Mouse (Mus musculus): ENCODE results near the gene Rab17. TPM values are rescaled to one million over a fixed set of nuclear protein-coding genes. Genes with fewer than 3 reads are reported as not detected.

Rab17 gene
- not detected for total RNA-seq (2021)
- long read RNA-seq, experiment 1, result 0 reads
- long read RNA-seq, experiment 2, result 0 reads

DNA sequence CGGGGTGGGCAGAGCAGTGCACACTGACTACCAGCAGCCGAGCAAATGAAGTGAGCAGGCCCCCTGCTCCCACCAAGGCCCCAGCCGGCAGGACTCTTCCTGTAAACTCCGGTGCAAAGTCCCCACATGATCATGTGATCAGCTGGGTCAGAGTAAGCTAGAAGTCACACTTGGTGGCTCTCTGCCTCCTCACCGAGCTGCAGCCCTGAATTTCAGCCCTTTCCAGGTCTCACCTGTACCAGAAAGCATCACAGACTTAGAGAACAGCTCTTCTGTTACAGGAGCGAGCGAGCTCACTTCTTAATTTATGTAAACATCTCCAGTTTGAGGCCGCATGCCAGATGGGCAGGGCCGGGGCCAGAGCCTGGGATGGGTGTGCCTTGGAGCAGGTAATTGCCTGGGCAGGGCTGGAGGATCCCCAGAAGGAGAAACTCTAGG lies at the start of gene Rab17:
Gene Rab17, minus strand, starts transcription at position 315 of the 438 bp plus-strand sequence.
- no peak for DNase-seq (ENCODE audit: low spot score in 2 of 2)
- Histone ChIP-seq H3K4me3 (no peak within 1 kb of the TSS), H3K27ac (no peak within 1 kb of the TSS)
- TF ChIP-seq CTCF (conservative IDR thresholded peaks at IDR 0.05), result no peak

DNA sequence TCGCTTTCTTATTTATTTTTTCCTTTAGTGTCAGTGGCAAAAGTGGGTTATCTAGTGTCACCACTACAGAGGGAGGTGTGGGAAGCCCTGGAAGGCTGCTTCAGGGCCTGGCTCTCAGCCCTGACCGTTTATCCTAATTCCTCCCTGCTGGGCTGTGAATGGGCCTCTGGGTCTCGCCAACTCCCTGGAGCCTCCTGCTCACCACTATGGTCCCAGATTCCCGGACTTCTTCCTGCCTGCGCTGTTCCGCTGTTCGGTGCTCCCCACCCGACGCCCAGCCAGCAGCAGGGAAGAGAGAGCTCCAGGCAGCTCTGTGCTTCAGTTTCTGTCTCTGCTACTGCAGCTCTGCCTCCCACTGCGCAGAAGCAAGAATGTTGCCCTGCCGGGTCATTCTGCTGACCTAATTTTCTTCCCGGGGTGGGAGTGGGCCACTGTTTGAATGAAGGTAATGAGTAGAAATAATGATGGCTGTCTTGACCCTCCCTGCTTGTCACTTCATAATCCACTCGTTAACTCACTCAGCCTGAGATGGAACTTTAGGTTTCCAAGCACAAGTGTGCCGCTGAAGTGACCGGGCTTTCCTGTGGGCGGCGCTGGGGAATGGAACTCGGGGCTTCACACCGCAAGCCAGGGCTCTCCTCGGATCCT lies 47.8 kb upstream of the Rab17 start:
- no peak for DNase-seq (ENCODE audit: low spot score in 2 of 2)
- Histone ChIP-seq H3K27ac (peak overlapping the region; percentile 68), H3K4me3 (peak overlapping the region; percentile 36)
- peak; percentile 33 for TF ChIP-seq CTCF (conservative IDR thresholded peaks at IDR 0.05)

DNA sequence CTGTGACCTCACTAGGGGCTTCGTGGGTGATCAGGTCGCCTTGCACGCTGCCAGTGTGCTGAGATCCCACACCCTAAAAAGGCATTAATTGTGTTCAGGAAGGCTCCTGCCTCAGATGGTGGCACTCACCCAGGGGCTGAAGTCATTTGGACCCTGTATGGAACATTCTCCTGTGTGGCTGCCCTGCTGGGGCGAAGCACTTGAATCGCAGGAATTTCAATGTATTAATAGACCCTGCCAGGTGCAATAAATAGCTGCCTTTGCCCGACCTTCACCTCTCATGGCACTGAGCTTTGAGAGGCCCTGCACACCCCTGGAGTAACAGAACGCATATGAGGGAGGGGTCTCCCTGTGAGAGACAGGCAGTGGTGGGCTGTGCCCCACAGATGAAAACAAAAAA lies 46.1 kb upstream of the Rab17 start:
- no peak for DNase-seq (ENCODE audit: low spot score in 2 of 2)
- TF ChIP-seq CTCF (conservative IDR thresholded peaks at IDR 0.05), result no peak
- Histone ChIP-seq H3K4me3 (no peak overlapping the region), H3K27ac (no peak overlapping the region)

DNA sequence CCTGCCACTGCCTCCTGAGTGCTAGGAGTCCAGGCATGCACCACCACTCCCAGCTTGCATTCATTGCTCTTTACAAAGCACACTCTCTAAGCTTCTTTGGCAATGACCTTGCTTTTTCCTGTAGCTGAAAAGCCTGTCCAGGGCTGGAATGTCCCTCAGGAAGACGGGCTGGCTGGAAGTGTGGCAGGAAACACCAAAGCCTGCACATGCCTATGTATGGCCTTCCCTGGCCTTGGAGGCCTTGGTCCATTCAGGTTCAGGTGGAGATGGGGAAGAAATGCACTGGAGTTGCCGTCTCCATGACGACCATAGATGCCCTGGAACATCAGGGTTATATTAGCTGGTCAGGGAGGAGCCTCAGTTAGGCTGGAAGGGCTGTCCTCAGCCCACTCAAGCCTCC lies 44.3 kb upstream of the Rab17 start:
- TF ChIP-seq CTCF (conservative IDR thresholded peaks at IDR 0.05), result no peak
- no peak overlapping the region for H3K27ac ChIP-seq
- no peak overlapping the region for H3K4me3 ChIP-seq
- no peak for DNase-seq (ENCODE audit: low spot score in 2 of 2)

DNA sequence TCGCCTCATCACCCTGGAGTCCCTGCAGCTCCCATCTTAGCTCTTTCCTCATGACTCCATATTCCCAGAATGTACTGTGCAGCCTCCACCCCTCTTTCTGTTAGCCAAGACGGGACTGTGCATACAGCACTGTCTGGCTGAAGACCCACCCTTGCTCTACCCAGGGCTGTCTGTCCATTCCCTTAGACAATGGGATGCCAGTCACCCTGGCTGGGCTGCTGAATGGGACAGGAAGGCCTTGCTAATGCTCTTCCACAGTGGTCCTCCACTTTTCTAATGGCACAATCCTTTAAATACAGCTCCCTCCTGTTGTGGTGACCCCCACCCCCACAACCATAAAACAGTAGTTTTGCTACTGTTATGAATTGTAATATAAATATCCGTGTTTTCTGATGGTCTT lies 41.9 kb upstream of the Rab17 start:
- Histone ChIP-seq H3K4me3 (no peak overlapping the region), H3K27ac (no peak overlapping the region)
- no peak for DNase-seq (ENCODE audit: low spot score in 2 of 2)
- no peak for TF ChIP-seq CTCF (conservative IDR thresholded peaks at IDR 0.05)

DNA sequence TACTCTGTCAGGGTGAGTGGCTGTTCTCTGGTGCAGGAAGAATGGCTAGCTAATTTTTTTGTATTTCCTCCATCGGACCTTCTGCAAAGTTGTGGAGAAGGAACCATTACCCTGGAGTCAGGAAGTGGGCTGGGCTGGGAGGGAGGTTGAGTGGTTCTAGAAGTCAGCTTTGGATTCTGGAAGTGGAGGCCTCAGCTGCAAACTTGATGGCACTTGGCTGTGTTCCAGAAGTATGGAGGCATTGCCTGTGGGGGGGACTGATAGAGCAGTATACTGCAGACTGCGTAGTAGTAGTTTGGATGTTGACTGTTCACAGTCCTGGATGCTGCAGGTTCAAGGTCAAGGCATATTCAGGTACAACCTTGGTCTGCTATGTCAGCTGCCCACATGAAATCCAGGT lies 41.3 kb upstream of the Rab17 start:
- no peak overlapping the region for H3K27ac ChIP-seq
- no peak for TF ChIP-seq CTCF (conservative IDR thresholded peaks at IDR 0.05)
- DNase-seq (ENCODE audit: low spot score in 2 of 2), result no peak
- H3K4me3 ChIP-seq, result no peak overlapping the region

DNA sequence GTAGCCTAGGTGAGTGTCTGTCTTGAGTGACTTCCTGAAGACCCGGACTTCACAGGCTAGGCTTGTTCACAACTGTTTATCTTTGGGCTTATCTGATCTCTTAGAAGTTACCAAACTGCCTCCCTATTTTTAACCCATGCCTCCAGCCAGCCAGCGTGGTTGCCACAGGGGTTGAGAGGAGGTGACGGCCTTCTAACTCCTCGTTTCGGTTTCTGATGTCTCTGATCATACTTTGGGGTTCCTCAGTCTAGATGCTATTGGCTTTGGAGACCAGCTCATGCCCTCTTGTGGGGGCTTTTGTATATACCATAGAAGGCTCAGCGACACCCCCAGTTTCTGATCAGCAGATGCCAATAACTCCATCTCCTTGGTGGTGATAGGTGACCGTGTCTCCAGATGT lies 40.8 kb upstream of the Rab17 start:
- Histone ChIP-seq H3K4me3 (no peak overlapping the region), H3K27ac (no peak overlapping the region)
- no peak for TF ChIP-seq CTCF (conservative IDR thresholded peaks at IDR 0.05)
- DNase-seq (ENCODE audit: low spot score in 2 of 2), result no peak

DNA sequence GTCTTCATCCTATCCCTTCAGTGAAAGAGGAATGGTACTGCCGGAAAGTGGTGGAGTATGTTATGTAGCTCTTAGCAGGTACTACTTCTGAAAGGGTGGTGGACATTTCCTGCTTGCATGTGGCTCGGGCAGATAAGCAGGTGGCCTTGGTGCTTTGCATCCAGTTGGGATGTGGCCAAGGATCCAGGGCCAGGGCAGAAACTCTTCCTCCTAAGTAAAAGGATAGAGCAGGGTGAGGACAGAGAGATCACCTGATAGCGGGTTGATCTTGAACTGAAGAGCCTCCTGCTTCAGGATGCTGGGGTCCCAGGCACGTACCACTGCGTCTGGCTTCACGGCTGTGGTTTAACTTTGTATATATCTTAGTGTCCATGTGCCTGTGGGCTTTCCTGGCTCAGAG lies 39.8 kb upstream of the Rab17 start:
- TF ChIP-seq CTCF (conservative IDR thresholded peaks at IDR 0.05), result no peak
- H3K27ac ChIP-seq, result no peak overlapping the region
- no peak for DNase-seq (ENCODE audit: low spot score in 2 of 2)
- H3K4me3 ChIP-seq, result no peak overlapping the region

DNA sequence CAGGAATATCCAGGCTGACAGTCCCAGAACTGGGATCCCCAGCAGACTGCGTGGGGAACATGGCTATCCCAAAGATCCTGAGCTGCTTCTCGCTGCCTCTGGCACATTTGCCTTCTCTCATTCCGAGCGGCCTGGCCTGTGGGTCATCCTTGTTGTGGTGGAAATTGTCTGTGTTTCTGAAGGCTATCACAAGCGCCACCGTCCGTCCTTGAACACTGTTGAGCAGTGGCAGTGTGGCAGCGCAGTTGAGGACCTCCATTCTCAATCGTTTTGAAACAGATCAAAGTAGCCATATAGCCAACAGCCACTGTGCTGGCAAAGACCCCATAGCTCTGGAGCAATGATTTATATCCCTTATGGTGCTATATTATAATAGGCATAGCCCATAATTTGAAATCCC lies 39.3 kb upstream of the Rab17 start:
- no peak overlapping the region for H3K27ac ChIP-seq
- no peak for TF ChIP-seq CTCF (conservative IDR thresholded peaks at IDR 0.05)
- no peak overlapping the region for H3K4me3 ChIP-seq
- DNase-seq (ENCODE audit: low spot score in 2 of 2), result no peak

DNA sequence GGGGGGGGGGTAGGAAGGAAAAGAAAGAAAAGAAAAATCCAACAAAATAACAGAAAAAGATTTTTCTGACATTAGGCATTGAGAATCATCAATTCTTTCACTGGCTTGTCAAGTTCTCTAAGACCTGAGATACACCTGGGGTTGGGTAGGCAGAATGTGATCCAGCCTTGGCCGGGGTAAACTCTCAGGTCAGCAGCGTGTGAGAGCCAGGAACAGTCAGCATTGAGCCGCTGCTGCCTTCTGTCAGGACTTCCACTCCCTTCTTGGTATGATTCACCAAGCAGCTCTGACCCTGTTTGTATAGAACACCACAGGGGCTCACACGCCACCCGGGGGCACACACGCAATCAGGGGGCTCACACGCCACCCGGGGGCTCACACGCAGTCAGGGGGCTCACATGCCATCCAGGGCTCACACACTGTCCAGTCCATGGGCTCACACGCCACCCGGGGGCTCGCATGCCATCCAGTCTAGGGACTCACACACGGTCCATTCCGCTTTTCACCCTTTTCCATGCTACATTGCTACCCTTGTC lies 38.8 kb upstream of the Rab17 start:
- no peak for DNase-seq (ENCODE audit: low spot score in 2 of 2)
- H3K27ac ChIP-seq, result no peak overlapping the region
- H3K4me3 ChIP-seq, result no peak overlapping the region
- TF ChIP-seq CTCF (conservative IDR thresholded peaks at IDR 0.05), result no peak

DNA sequence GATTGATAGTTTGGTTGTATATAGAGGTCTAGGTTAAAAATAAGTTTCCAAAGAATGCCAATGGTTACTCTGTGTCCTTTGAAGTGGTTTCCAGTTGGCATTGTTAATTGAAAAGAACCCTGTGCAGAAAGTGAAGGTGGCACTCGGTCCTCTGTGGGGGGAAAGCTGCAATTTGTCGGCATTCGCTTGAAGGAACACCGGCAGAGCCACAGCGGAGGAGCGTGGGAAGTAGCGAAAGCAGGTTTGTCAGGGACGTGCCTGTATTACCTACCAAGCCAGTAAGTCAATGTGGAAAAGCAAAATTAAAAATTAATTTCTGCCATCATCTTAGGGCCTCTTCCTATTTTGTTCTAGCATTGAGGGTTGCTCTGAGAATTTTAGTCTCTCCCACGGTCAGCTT lies 37.2 kb upstream of the Rab17 start:
- H3K4me3 ChIP-seq, result no peak overlapping the region
- no peak for DNase-seq (ENCODE audit: low spot score in 2 of 2)
- no peak overlapping the region for H3K27ac ChIP-seq
- TF ChIP-seq CTCF (conservative IDR thresholded peaks at IDR 0.05), result no peak

DNA sequence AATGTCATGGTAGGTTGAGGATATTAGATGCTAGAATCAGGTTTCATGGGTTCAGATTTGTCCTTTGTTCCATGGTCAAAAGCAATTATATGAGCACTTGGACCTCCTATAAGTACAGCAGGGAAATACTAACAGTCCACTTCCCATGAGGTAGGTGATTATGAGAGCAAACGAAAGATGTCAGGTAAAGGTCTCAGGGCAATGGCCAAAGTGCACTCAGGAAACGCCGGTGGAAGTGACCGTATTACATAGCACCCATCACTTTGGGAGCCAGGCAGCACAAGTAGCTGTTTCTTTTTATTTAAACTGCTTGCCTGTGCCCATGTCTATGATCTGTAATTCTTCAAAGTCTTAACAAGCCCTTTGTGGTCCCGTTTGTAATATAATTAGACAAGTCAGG lies 36.6 kb upstream of the Rab17 start:
- H3K4me3 ChIP-seq, result no peak overlapping the region
- no peak for TF ChIP-seq CTCF (conservative IDR thresholded peaks at IDR 0.05)
- no peak for DNase-seq (ENCODE audit: low spot score in 2 of 2)
- no peak overlapping the region for H3K27ac ChIP-seq

DNA sequence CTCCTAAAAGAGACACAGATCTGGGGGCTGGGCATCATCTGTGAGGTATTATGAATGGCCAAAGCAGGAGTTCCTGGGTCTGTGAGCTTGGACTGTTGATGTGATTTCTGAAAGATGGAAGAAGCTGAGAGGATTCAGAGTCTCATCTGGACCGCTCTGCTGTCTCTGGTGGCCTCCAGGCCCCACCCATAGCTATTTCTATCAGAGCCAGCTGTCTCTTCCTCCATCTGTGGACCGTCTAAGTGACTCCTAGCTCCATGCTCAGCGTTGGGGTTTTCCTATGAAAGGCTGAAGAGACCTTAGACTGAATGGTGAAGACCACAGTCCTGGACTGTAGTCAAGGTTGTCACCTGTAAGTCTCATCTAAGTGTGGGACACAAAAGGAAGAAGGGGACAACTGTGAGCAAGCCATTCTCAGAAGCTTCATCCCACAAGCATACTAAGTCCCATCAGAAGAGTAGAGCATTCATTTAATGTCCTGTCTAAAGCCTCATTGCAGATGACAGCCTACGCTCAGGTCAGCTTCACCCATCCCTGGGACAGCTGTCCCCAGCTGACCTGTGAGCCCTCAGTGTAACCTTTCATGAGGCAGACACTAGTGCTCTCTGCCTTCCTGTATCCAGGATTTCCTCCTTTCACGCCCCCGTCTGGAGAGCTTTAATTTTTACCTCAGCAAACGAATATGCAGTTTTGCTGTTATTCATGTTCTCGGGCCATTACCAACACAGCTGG lies 34.2 kb upstream of the Rab17 start:
- no peak for DNase-seq (ENCODE audit: low spot score in 2 of 2)
- Histone ChIP-seq H3K27ac (no peak overlapping the region), H3K4me3 (no peak overlapping the region)
- no peak for TF ChIP-seq CTCF (conservative IDR thresholded peaks at IDR 0.05)

DNA sequence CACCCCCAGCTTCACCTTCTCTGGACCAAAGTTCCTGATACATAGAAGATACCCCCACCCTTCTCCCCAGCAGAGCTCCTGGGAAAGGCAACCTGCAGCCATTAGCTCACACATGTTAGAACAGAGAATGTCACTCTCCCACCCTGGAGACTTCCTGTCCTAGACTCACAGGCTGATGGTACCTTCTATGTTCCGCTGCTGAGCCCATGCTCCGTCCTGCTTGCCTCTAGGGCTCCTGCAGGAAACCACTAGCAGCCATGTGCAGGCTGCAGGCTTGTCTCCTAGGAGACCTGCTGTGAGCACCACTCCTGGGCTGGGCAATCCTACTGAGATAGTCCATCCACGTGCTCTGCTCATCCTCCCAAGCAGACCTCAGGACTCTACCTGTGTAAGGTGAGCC lies 33.2 kb upstream of the Rab17 start:
- H3K4me3 ChIP-seq, result no peak overlapping the region
- TF ChIP-seq CTCF (conservative IDR thresholded peaks at IDR 0.05), result no peak
- no peak for DNase-seq (ENCODE audit: low spot score in 2 of 2)
- no peak overlapping the region for H3K27ac ChIP-seq

All from layer of hippocampus, adult 2 months (tissue).